Mouse (Mus musculus) spleen, adult 2 months (tissue): ENCODE data around the gene Apoh. TPM values are rescaled to one million over a fixed set of nuclear protein-coding genes. Genes with fewer than 3 reads are reported as not detected.
A peak's percentile ranks its signal among the peaks of the same experiment; 100 is the strongest.

Source experiments
- DNase-seq, 2 experiments: peaks; one replicate each; pipeline versions ENCODE4 v3.0.0 to v3.0.0-alpha.2; 2012 to 2021; ENCODE audit warnings: low spot score in 2 of 2, low read depth in 1 of 2
- H3K27ac ChIP-seq: fragments of 200-500 bp; 2 replicates; pipeline ENCODE4 v1.5.1; 2012; ENCODE audit warnings: low read length, inconsistent platforms; ENCODE audit not compliant: insufficient read depth
- H3K27me3 ChIP-seq: fragments of 200-500 bp; 2 replicates; pipeline ENCODE4 v1.6.1; 2012; ENCODE audit warnings: mild to moderate bottlenecking, moderate library complexity, low read length, inconsistent platforms; ENCODE audit not compliant: control insufficient read depth, insufficient read depth
- H3K36me3 ChIP-seq: fragments of 200-500 bp; 2 replicates; pipeline ENCODE4 v1.6.1; 2012; ENCODE audit warnings: mild to moderate bottlenecking, low read length, inconsistent platforms; ENCODE audit not compliant: control insufficient read depth, insufficient read depth
- H3K4me1 ChIP-seq: fragments of 200-500 bp; 2 replicates; pipeline ENCODE4 v1.6.1; 2011; ENCODE audit warnings: inconsistent platforms; ENCODE audit not compliant: control insufficient read depth, insufficient read depth, insufficient read length
- H3K4me3 ChIP-seq: fragments of 200-500 bp; 2 replicates; pipeline ENCODE4 v1.5.1; 2011; ENCODE audit warnings: mild to moderate bottlenecking, inconsistent platforms; ENCODE audit not compliant: insufficient read depth, insufficient read length; ENCODE audit errors: extremely low read depth
- CTCF ChIP-seq: fragments of 200-500 bp; IDR thresholded peaks from 2 replicates; pipeline ENCODE4 v1.5.1; 2011; ENCODE audit warnings: mild to moderate bottlenecking, inconsistent platforms; ENCODE audit not compliant: insufficient read depth, insufficient read length, insufficient replicate concordance; ENCODE audit errors: extremely low read depth
- POLR2A ChIP-seq: fragments of 200-500 bp; IDR thresholded peaks from 2 replicates; pipeline ENCODE4 v1.6.1; 2011; ENCODE audit warnings: low read depth, low read length, inconsistent platforms
- WGBS: fragments of 180-500 bp; shearing (Covaris S2); methylation state at CpG from one replicate; pipeline ENCODE4 v1.1.7; 2018; 5-methylcytosine and 5-hydroxymethylcytosine counted together
- polyA plus RNA-seq: library from polyadenylated mRNA; depleted of rRNA; stranded (reverse); fragments of >200 nt; gene quantifications from 2 replicates; pipeline ENCODE4 v1.2.3, GENCODE M21; 2012

Apoh gene
- polyA plus RNA-seq, 1 experiment, result not detected

GRCm38 (mm10) chr11:108424111-108424510, 81.0 kb downstream of the Apoh start:
- H3K27ac ChIP-seq, result no peak overlapping the region
- no peaks in the 10 kb centered on the region for H3K4me1 ChIP-seq
- no peak overlapping the region for H3K4me3 ChIP-seq
- H3K36me3 ChIP-seq, result no peaks in the 10 kb centered on the region
- DNase-seq, result no peak
- WGBS, result 51% methylated on average over 5 of the region's 5 CpGs
- H3K27me3 ChIP-seq, result peaks cover 6% of the 10 kb centered on the region
- no peak for TF ChIP-seq POLR2A
- TF ChIP-seq CTCF, result no peak

GRCm38 (mm10) chr11:108424889-108425591, 81.9 kb downstream of the Apoh start, which contains the start of gene Cep112:
Gene Cep112, plus strand, starts transcription at chr11:108425192.
- no peak for TF ChIP-seq POLR2A
- TF ChIP-seq CTCF, result no peak
- Histone ChIP-seq H3K27ac (no peak within 1 kb of the TSS), H3K36me3 (no peaks in the 10 kb centered on the region), H3K27me3 (peaks cover 6% of the 10 kb centered on the region), H3K4me3 (peak within 1 kb of the TSS; percentile 50), H3K4me1 (no peaks in the 10 kb centered on the region)
- peak; percentile 89 to 92 for DNase-seq
- WGBS, result 2% methylated on average over 61 of the region's 61 CpGs

- 25% methylated on average over 14 of the region's 14 CpGs for WGBS
Observed at GRCm38 (mm10) chr11:108425592-108425921, 82.4 kb downstream of the Apoh start.

GRCm38 (mm10) chr11:108426086-108426485, 82.9 kb downstream of the Apoh start:
- TF ChIP-seq CTCF (no peak), POLR2A (no peak)
- no peaks in the 10 kb centered on the region for H3K4me1 ChIP-seq
- H3K27ac ChIP-seq, result no peak overlapping the region
- peaks cover 6% of the 10 kb centered on the region for H3K27me3 ChIP-seq
- WGBS, result 91% methylated on average over 3 of the region's 3 CpGs
- no peak overlapping the region for H3K4me3 ChIP-seq
- H3K36me3 ChIP-seq, result no peaks in the 10 kb centered on the region
- DNase-seq, result no peak

More at GRCm38 (mm10) chr11:108425592-108425921, 82.4 kb downstream of the Apoh start:
- Histone ChIP-seq H3K36me3 (no peaks in the 10 kb centered on the region), H3K27me3 (peaks cover 6% of the 10 kb centered on the region), H3K27ac (no peak overlapping the region), H3K4me3 (peak overlapping the region; percentile 50; the same call in 1 of the 2 replicates), H3K4me1 (no peaks in the 10 kb centered on the region)
- DNase-seq, result peak in 1 of 2 experiments; percentile 5
- TF ChIP-seq POLR2A (no peak), CTCF (no peak)

GRCm38 (mm10) chr11:108427191-108427590, 84.0 kb downstream of the Apoh start:
- Histone ChIP-seq H3K4me3 (no peak overlapping the region), H3K27ac (no peak overlapping the region), H3K4me1 (no peaks in the 10 kb centered on the region), H3K27me3 (peaks cover 6% of the 10 kb centered on the region), H3K36me3 (no peaks in the 10 kb centered on the region)
- WGBS, result 72% methylated on average over 6 of the region's 6 CpGs
- no peak for DNase-seq
- TF ChIP-seq POLR2A (no peak), CTCF (no peak)

- Histone ChIP-seq H3K4me3 (no peak overlapping the region), H3K4me1 (no peaks in the 10 kb centered on the region), H3K27me3 (peaks cover 6% of the 10 kb centered on the region), H3K36me3 (no peaks in the 10 kb centered on the region), H3K27ac (no peak overlapping the region)
- 65% methylated on average over 2 of the region's 2 CpGs for WGBS
- DNase-seq, result no peak
- TF ChIP-seq CTCF (no peak), POLR2A (no peak)
Observed at GRCm38 (mm10) chr11:108429076-108429475, 85.9 kb downstream of the Apoh start.

GRCm38 (mm10) chr11:108443893-108444563, 100.9 kb downstream of the Apoh start:
- TF ChIP-seq POLR2A (no peak), CTCF (no peak)
- no peaks in the 10 kb centered on the region for H3K4me1 ChIP-seq
- no peak for DNase-seq
- H3K4me3 ChIP-seq, result no peak overlapping the region
- no peaks in the 10 kb centered on the region for H3K27me3 ChIP-seq
- WGBS, result 92% methylated on average over 11 of the region's 11 CpGs
- H3K36me3 ChIP-seq, result no peaks in the 10 kb centered on the region
- H3K27ac ChIP-seq, result no peak overlapping the region
